In genomic region chr14:29940877-29941276, GRCm38 (mm10) we compare ENCODE assay signal across 8 mouse cellular contexts. TPM values are rescaled to one million over a fixed set of nuclear protein-coding genes. Genes with fewer than 3 reads are reported as not detected.
DNase-seq lines count a peak whose midpoint lies in the region; ATAC-seq and TF ChIP-seq lines count a peak whose summit lies in the region.
"Had no signal": no experiment of that assay in that cellular context is flagged by ENCODE, and none has a peak within 500 bp of the region (broad histone marks: within the 10 kb centered on the region; RNA-seq: fewer than 3 reads in every experiment).

No protein-coding gene starts in this region.

- no peaks in the 10 kb centered on the region for H3K36me3 ChIP-seq in liver, postnatal 0 days (replicated peaks; ENCODE audit: insufficient read depth, low read length)

- H3K4me2 ChIP-seq in liver, postnatal 0 days (ENCODE audit: low read depth, low read length) = no peak overlapping the region

- no peaks in the 10 kb centered on the region for H3K4me1 ChIP-seq in liver, postnatal 0 days (ENCODE audit: insufficient read depth)

- no peak for TF ChIP-seq EP300 in liver, postnatal 0 days (IDR thresholded peaks at IDR 0.05; ENCODE audit: low read depth)

- peak; percentile 46 for DNase-seq in testis, postnatal 10 days (ENCODE audit: low spot score)
- no peak for DNase-seq in testis, postnatal 14 days (ENCODE audit: low spot score)
- DNase-seq in adrenal gland, postnatal 10 days = peak; percentile 49
- DNase-seq in embryo, embryonic 11 days = peak; percentile 71
- peak; percentile 75 for DNase-seq in induced T-regulatory cell, adult 2 months (ENCODE audit: low read depth)
- peak; percentile 20 for DNase-seq in liver, postnatal 0 days
- peak; percentile 70 for DNase-seq in retina, postnatal 1 day

- no peak for ATAC-seq in liver, postnatal 0 days

- H3K9me3 ChIP-seq in liver, postnatal 0 days (ENCODE audit: low read length) = no peaks in the 10 kb centered on the region

- TF ChIP-seq CTCF in liver, postnatal 0 days (IDR thresholded peaks at IDR 0.05; ENCODE audit: low read depth) = peak; percentile 59

- no peak overlapping the region for H3K4me3 ChIP-seq in liver, postnatal 0 days (ENCODE audit: low read depth, low read length)
- H3K4me3 ChIP-seq: myocyte had no signal

- H3K27me3 ChIP-seq in liver, postnatal 0 days (ENCODE audit: insufficient read depth, low read length) = no peaks in the 10 kb centered on the region

- H3K9ac ChIP-seq in liver, postnatal 0 days (replicated peaks) = no peak overlapping the region

- H3K27ac ChIP-seq in liver, postnatal 0 days (ENCODE audit: low read depth) = no peak overlapping the region

- WGBS in liver, postnatal 0 days (ENCODE audit: insufficient replicate concordance) = 31% methylated on average over 2 of the region's 2 CpGs

RNA-seq across cellular contexts. Expression of gene Selenok, which starts 27.2 kb away (rescaled TPM):
- 10 to 100 TPM; 67.8 to 89.2 TPM for total RNA-seq in adrenal gland, postnatal 10 days (2021)
- polyA plus RNA-seq in liver, postnatal 0 days (2015; fragmentation: Nextera tagmentation; extraction: Ambion mirVana) = 150 and 157 TPM in 2 replicates

RNA-seq across cellular contexts. Expression of gene Actr8, which starts 37.3 kb away (rescaled TPM):
- 10 to 100 TPM; 44.8 to 56.5 TPM for total RNA-seq in adrenal gland, postnatal 10 days (2021)
- 15.0 and 15.6 TPM in 2 replicates for polyA plus RNA-seq in liver, postnatal 0 days (2015; fragmentation: Nextera tagmentation; extraction: Ambion mirVana)
